Mouse (Mus musculus): ENCODE data around the gene Gm38394. TPM values are rescaled to one million over a fixed set of nuclear protein-coding genes. Genes with fewer than 3 reads are reported as not detected.

Gene Gm38394
- 4.0 and 4.7 TPM in 2 replicates for total RNA-seq (2012; rRNA removed)
- total RNA-seq (2014; rRNA removed), result 2.7 and 2.8 TPM in 2 replicates
- polyA plus RNA-seq (2012; ENCODE audit: insufficient read length, low read depth), result 6.3 and 8.2 TPM in 2 replicates

GRCm38 (mm10) chr1:133661203-133661933 is at the start of gene Gm38394:
Gm38394 (minus strand) TSS chr1:133661318.
- Histone ChIP-seq H3K27ac (ENCODE audit: insufficient read depth, low read depth) (peak within 1 kb of the TSS; percentile 62; the same call in 1 of the 2 replicates), H3K4me1 (ENCODE audit: control insufficient read depth in 1 of 2, insufficient read depth in 2 of 2) (peaks cover 14 to 51% of the 10 kb centered on the region in 2 experiments), H3K36me3 (replicated peaks in 1 of 2; ENCODE audit: control insufficient read depth in 1 of 2, insufficient read depth in 1 of 2, low read length in 1 of 2) (peaks cover 17 to 35% of the 10 kb centered on the region in 2 experiments), H3K4me3 (replicated peaks in 1 of 3; ENCODE audit: low read depth in 2 of 3, low read length in 2 of 3, poor library complexity in 1 of 3) (peak within 1 kb of the TSS; percentile 78 to 93 (median 79)), H3K27me3 (replicated peaks) (no peaks in the 10 kb centered on the region), H3K9ac (ENCODE audit: insufficient read depth, low read depth) (peak within 1 kb of the TSS; percentile 98), H3K79me2 (replicated peaks; ENCODE audit: control insufficient read depth, extremely low read depth, insufficient read depth, poor library complexity, severe bottlenecking) (peaks cover 63% of the 10 kb centered on the region), H3K9me3 (replicated peaks; ENCODE audit: low read length) (no peaks in the 10 kb centered on the region), H3K4me2 (ENCODE audit: insufficient read depth, low read depth, poor library complexity, severe bottlenecking) (peak within 1 kb of the TSS; percentile 79)
- dilution Hi-C loops (cut with MboI; ENCODE audit: extremely low pct_ligation_motif_present, extremely low pct_unique_long_range_greater_than_20kb, low sequenced_read_pairs), result no loop called here
- peak; percentile 97 for DNase-seq (ENCODE audit: extremely low read depth)
- no peak; the same call in 1 of the 2 replicates for TF ChIP-seq CHD2 (IDR thresholded peaks at IDR 0.05; ENCODE audit: low read length)
- no peak for TF ChIP-seq RAD21 (IDR thresholded peaks at IDR 0.05; ENCODE audit: low read depth, low read length)
- TF ChIP-seq KAT2A (IDR thresholded peaks at IDR 0.05; ENCODE audit: insufficient replicate concordance, low read length), result peak; percentile 98
- TF ChIP-seq TBP (conservative IDR thresholded peaks at IDR 0.05; ENCODE audit: low read depth, low read length), result peak; percentile 93
- no peak for TF ChIP-seq UBTF (IDR thresholded peaks at IDR 0.05; ENCODE audit: low read depth, low read length)
- peak; percentile 85 for TF ChIP-seq MEF2A (IDR thresholded peaks at IDR 0.05; ENCODE audit: borderline replicate concordance, low read depth, low read length)
- TF ChIP-seq MAX (IDR thresholded peaks at IDR 0.05; ENCODE audit: low read length), result peak; percentile 97
- no peak; the same call in 1 of the 2 replicates for TF ChIP-seq CHD1 (IDR thresholded peaks at IDR 0.05; ENCODE audit: low read depth, low read length)
- TF ChIP-seq ZMIZ1 (IDR thresholded peaks at IDR 0.05; ENCODE audit: low read depth, low read length), result peak; percentile 57; the same call in 1 of the 2 replicates
- TF ChIP-seq POLR2AphosphoS2 (IDR thresholded peaks at IDR 0.05; ENCODE audit: low read depth, low read length), result peak; percentile 81
- no peak; the same call in 1 of the 2 replicates for TF ChIP-seq JUND (conservative IDR thresholded peaks at IDR 0.05; ENCODE audit: low read depth, low read length)
- TF ChIP-seq CTCF (conservative IDR thresholded peaks at IDR 0.05 in 1 of 2, IDR thresholded peaks at IDR 0.05 in 1 of 2; ENCODE audit: low read depth in 2 of 2, low read length in 2 of 2), result no peak
- TF ChIP-seq RCOR1 (conservative IDR thresholded peaks at IDR 0.05; ENCODE audit: low read depth, low read length), result 0 out of 2 replicates have a peak, but pooled peaks have one; percentile 48
- TF ChIP-seq NELFE (IDR thresholded peaks at IDR 0.05; ENCODE audit: low read depth, low read length), result peak; percentile 82
- peak; percentile 84; the same call in 1 of the 2 replicates for TF ChIP-seq GABPA (IDR thresholded peaks at IDR 0.05; ENCODE audit: insufficient replicate concordance, low read depth, low read length)
- 0 out of 2 replicates have a peak, but pooled peaks have one; percentile 48 for TF ChIP-seq MAFK (IDR thresholded peaks at IDR 0.05; ENCODE audit: insufficient replicate concordance, low read length)
- TF ChIP-seq MYC (IDR thresholded peaks at IDR 0.05; ENCODE audit: low read depth, low read length), result peak; percentile 80; the same call in 1 of the 2 replicates
- peak; percentile 95 for TF ChIP-seq USF2 (conservative IDR thresholded peaks at IDR 0.05; ENCODE audit: low read depth, low read length)
- TF ChIP-seq NRF1 (IDR thresholded peaks at IDR 0.05; ENCODE audit: low read depth, low read length), result peak; percentile 79
- no peak for TF ChIP-seq PAX5 (IDR thresholded peaks at IDR 0.05; ENCODE audit: low read length)
- TF ChIP-seq ETS1 (conservative IDR thresholded peaks at IDR 0.05; ENCODE audit: low read depth, low read length), result peak; percentile 27
- TF ChIP-seq EP300 (IDR thresholded peaks at IDR 0.05; ENCODE audit: low read length), result no peak
- TF ChIP-seq IRF4 (IDR thresholded peaks at IDR 0.05; ENCODE audit: low read depth, low read length), result peak; percentile 54; the same call in 1 of the 2 replicates
- peak; percentile 98 for TF ChIP-seq BHLHE40 (IDR thresholded peaks at IDR 0.05; ENCODE audit: low read depth, low read length)
- TF ChIP-seq MXI1 (IDR thresholded peaks at IDR 0.05; ENCODE audit: low read depth, low read length), result peak; percentile 91
- peak; percentile 82 for TF ChIP-seq ELF1 (IDR thresholded peaks at IDR 0.05; ENCODE audit: low read depth, low read length)
- peak; percentile 90 for TF ChIP-seq POLR2A (IDR thresholded peaks at IDR 0.05; ENCODE audit: low read depth, low read length)
- peak; percentile 94 for TF ChIP-seq TCF12 (IDR thresholded peaks at IDR 0.05; ENCODE audit: low read depth, low read length)
- peak; percentile 96 for TF ChIP-seq SIN3A (IDR thresholded peaks at IDR 0.05; ENCODE audit: low read length)
- TF ChIP-seq USF1 (IDR thresholded peaks at IDR 0.05; ENCODE audit: low read depth, low read length), result peak; percentile 94
- peak; percentile 100 for TF ChIP-seq HCFC1 (IDR thresholded peaks at IDR 0.05; ENCODE audit: low read depth, low read length)
- TF ChIP-seq JUN (IDR thresholded peaks at IDR 0.05; ENCODE audit: insufficient read depth, low read depth, low read length), result no peak
- in situ Hi-C loops (cut with MboI; ENCODE audit: low pct_ligation_motif_present, low pct_unique_long_range_greater_than_20kb, low sequenced_read_pairs), result no loop called here
